Mouse (Mus musculus) retina, postnatal 7 days (tissue): ENCODE data around the gene Mgl2.

Experiments used
- DNase-seq: peaks from one replicate; pipeline ENCODE4 v3.0.0-alpha.2; 2012; ENCODE audit warnings: low read depth, low spot score

The Mgl2 gene

DNA sequence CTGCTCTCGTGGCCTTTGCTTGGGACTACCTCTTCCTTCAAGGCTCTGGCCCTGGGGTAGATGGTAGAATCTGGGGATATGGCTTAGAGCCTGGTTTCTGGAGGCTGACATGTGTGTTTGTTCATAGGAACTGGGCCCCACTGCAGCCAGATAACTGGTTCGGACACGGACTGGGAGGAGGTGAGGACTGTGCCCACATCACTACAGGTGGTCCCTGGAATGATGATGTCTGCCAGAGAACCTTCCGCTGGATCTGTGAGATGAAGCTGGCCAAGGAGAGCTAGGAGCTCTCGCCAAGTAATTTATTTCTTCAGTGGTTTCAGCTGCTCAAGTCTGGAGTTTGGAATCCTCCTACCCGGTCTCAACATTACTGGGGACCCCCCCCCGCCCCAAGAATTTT lies 40.2 kb downstream of the Mgl2 start:
- DNase-seq, result no peak

DNA sequence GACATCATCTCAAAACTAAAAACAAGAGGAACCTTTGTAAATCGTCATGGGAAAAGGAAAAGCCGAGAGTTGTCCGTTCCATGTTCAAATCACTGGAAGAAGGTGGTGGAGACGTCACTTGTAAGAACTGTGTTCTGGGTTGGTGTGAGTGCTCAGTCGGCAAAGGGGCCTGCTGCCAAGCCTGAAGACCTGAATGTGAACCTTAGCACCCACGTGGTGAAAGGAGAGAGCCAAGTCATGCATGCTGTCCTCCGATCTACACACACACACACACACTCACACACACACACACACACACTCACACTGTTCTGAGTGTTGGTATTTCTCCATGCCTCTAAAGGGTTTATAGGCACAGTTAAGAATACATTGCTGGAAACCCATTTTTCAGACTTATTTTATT lies 41.1 kb downstream of the Mgl2 start:
- no peak for DNase-seq

DNA sequence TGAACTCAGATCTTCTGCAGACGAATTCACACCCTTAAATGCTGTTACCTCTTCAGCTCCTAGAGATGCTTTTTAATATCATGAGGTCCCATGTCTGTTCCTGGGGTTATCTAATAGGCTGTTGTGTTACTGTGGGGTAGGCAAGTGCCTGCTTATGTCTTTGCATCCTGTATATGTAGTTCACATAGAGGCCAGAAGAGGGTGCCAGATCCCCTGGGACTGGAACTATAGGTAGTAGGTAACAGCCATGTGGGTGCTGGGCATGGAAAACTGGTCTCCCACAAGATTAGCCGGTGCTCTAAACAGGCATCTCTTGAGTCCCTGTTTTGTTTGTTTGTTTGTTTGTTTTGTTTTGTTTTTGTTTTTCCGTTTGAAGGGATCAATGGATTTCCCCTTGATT lies 41.7 kb downstream of the Mgl2 start:
- no peak for DNase-seq

DNA sequence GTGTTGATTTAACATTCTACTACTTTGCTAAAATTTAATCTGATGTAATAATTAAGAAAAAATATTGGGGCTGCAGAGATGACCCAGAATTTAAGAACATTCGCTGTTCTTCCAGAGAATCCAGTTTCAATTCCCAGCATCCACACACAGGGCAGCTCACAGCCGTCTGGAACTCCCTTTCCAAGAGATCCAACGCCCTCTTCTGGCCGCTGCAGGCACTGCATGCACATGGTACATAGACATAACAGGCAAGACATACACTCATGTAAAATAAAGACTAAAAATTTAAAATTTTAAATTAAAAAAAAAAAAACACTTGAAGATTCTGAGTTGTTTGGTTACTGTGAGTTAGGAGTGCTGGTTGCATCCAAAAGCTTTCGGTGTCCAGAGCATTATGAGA lies 42.2 kb downstream of the Mgl2 start:
- DNase-seq, result no peak

DNA sequence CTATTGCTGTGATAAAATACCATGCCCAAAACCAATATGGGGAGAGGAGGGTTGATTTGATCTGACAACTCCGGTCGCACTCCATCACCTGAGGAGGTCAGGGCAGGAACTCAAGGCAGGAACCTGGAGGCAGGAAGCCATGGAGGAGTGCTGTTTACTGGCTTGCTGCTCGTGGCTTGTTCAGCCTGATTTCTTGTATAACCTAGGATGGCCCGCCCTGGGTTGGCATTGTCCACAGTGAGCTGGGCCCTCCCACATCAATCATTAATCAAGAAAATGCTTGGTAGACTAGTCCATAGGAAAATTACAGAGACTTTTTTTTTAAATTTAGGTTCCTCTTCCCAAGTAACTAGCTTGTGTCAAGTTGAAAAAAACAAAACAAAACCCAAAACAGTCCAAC lies 44.4 kb downstream of the Mgl2 start:
- DNase-seq, result no peak

DNA sequence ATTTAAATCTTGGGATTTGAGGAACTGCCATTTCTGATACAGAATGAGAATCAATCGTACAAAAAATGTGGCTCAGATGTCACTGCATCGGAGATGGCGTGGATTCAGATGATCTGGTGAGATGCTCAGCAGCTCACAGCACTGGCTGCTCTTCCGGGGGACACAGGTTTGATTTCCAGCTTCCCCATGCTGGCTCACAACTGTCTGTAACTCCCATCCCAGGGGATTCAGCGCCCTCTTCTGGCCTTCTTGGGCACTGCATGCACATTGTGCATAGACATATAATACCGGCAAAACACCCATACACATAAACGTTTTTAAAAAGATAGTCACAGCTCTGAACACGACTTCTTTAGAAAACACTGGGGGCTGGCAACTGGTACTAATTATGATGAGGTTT lies 47.5 kb downstream of the Mgl2 start:
- DNase-seq, result no peak

DNA sequence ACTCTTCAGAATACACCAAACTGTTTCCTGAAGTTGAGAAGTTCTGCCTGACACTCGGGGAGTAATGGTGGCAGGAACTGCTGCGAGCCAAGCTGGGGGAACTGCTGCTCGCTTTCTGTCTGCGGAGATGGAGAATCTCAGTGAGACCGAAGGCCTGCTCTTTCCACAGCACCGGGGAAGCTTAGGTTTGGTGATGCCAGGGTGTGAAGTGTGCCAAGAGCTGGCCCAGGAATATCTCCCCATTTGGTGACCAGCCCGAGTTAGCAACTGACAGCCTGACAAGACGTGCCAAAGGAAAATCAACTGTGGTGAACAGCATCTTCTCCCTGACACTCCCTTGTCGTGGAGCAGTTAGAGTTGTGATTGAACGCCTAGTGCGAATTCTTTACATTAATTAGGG lies 48.2 kb downstream of the Mgl2 start:
- no peak for DNase-seq

DNA sequence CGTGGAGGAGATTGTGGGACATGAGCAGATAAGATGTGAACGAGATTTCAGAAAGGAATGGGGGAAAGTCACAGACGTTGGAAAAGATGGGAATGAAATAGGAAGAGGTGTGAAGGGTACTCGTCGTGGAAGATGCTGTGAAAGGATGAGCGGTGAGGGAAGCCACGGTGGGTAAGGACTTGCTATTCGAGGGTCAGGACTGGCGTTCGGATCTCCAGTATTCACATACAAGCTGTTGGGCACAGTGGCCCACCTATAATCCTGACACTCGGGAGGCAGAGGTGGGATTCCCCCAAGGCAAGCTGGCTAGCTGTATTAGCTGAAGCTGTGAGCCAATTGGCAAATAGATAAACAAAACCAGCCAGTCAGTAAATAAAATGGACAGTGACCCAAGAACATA lies 48.6 kb downstream of the Mgl2 start:
- DNase-seq, result no peak

DNA sequence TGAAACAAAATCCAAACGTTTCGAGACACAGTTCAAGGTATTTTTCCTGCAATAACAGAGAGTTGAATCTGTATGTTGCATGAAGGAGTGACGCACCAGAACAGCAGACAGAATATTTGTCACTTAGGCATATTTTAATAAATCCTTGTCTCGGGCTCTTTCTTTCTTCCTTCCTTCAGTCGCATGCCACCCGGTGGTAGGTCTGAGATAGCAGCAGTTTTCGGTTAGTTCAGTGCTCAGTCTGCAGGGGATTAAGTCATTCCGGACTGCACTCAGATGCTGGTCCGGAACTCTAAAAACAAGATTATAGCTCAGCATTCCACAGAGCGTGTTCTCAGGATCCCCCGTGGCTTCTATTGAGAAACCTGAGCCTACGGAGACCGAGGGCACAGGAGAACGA lies 49.3 kb downstream of the Mgl2 start:
- peak; percentile 21 for DNase-seq

DNA sequence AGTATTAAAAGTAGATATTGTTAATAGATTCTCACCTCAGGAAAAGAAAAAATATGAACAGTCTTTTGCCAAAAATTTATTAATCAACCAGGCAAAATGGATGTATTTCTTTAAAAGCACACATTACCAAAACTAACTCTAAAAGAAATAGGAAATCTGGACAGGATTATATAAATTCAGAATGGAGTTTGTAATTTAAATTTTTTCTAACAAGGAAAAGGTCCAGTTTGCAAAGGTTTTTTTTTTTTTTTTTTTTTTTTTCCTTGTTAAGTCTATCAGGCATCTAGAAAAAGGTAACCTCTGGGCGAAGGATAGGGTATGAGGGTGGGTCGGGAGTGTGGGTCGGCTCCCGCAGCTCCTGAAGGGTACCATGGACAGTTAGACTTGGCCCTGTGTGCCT lies 50.4 kb downstream of the Mgl2 start:
- no peak for DNase-seq

DNA sequence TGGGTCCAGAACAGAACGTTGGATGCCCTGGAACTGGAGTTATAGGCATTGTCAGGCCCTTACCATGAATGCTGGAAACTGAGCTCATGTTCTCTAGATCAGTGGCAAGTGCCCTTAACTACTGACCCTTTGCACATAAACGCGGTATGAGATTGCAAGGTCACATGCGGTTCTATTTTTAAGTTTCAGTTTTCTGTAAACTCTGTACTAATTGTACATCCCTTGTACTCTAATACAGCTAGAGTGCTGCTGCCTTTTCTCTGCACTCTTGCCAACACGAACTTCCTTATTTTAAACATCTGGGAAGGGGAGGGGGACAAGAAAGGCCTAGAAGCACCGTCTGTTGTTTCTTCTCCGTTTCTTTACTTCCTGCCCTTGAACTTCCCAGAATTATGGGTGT lies 55.0 kb downstream of the Mgl2 start:
- DNase-seq, result no peak
